13 mouse cellular contexts compared by ENCODE assay signal in genomic region chr11:20664878-20665277, GRCm38 (mm10).
"Had no signal": no experiment of that assay in that cellular context is flagged by ENCODE, and none has a peak within 500 bp of the region (broad histone marks: within the 10 kb centered on the region; RNA-seq: fewer than 3 reads in every experiment).

No protein-coding gene starts in this region.

- DNase-seq: kidney, adult 2 months; kidney, postnatal 25 days; layer of hippocampus, adult 9-11 months; lung, embryonic 14.5 days; lung, postnatal 10 days; thymus, adult 2 months; thymus, postnatal 25 days had no signal

- H3K4me3 ChIP-seq: limb, embryonic 15.5 days; liver, embryonic 12.5 days; megakaryocyte, embryonic 14.5 days; neural tube, embryonic 12.5 days; stomach, embryonic 15.5 days had no signal

- H3K36me3 ChIP-seq: limb, embryonic 15.5 days; liver, embryonic 12.5 days; neural tube, embryonic 12.5 days; stomach, embryonic 15.5 days had no signal

- ATAC-seq: liver, embryonic 12.5 days had no signal

- H3K9ac ChIP-seq: limb, embryonic 15.5 days; liver, embryonic 12.5 days; lung, embryonic 14.5 days; neural tube, embryonic 12.5 days; stomach, embryonic 15.5 days had no signal

- H3K9me3 ChIP-seq: limb, embryonic 15.5 days; liver, embryonic 12.5 days; neural tube, embryonic 12.5 days; stomach, embryonic 15.5 days had no signal

- H3K4me2 ChIP-seq: limb, embryonic 15.5 days; liver, embryonic 12.5 days; lung, embryonic 14.5 days; neural tube, embryonic 12.5 days; stomach, embryonic 15.5 days had no signal

- H3K4me1 ChIP-seq: stomach, embryonic 15.5 days had no signal

- H3K27me3 ChIP-seq: limb, embryonic 15.5 days; liver, embryonic 12.5 days; neural tube, embryonic 12.5 days; stomach, embryonic 15.5 days had no signal

- H3K27ac ChIP-seq: limb, embryonic 15.5 days; liver, embryonic 12.5 days; macrophage; neural tube, embryonic 12.5 days; stomach, embryonic 15.5 days had no signal
